16 mouse cellular contexts compared by ENCODE assay signal in genomic region chr3:116171461-116171860, GRCm38 (mm10).
"Had no signal": no experiment of that assay in that cellular context is flagged by ENCODE, and none has a peak within 500 bp of the region (broad histone marks: within the 10 kb centered on the region; RNA-seq: fewer than 3 reads in every experiment).

No protein-coding gene starts in this region.

- H3K9ac ChIP-seq: liver, embryonic 13.5 days had no signal

- H3K4me3 ChIP-seq: left cerebral cortex, adult 2 months; liver, embryonic 13.5 days had no signal

- H3K27me3 ChIP-seq: liver, embryonic 13.5 days had no signal

- H3K36me3 ChIP-seq: liver, embryonic 13.5 days had no signal

- H3K4me2 ChIP-seq: liver, embryonic 13.5 days; midbrain, embryonic 11.5 days had no signal

- H3K4me1 ChIP-seq: liver, embryonic 13.5 days had no signal

- DNase-seq: kidney, postnatal 10 days; layer of hippocampus, postnatal 36 days; liver, embryonic 13.5 days; lung, adult 2 months; lung, postnatal 14 days; lung, postnatal 4 days; midbrain, embryonic 14.5 days; right cerebral cortex, adult 18-20 months; right cerebral cortex, postnatal 14 days; right cerebral cortex, postnatal 4 days; thymus, adult 2 months; thymus, postnatal 14 days; thymus, postnatal 4 days had no signal

- H3K9me3 ChIP-seq: liver, embryonic 13.5 days had no signal

- H3K27ac ChIP-seq: left cerebral cortex, adult 2 months; liver, embryonic 13.5 days; stomach, postnatal 0 days had no signal
